Mouse (Mus musculus) ES-Bruce4 (cell line): ENCODE results near the gene Ascl2.

Experiments
- CTCF ChIP-seq: IDR thresholded peaks from one replicate; pipeline ENCODE4 v1.8.1; 2011; ENCODE audit warnings: low read depth, low read length
- EP300 ChIP-seq: IDR thresholded peaks from 2 replicates; pipeline ENCODE4 v1.6.1; 2011; ENCODE audit warnings: low read depth, low read length; ENCODE audit not compliant: insufficient read depth

DNA sequence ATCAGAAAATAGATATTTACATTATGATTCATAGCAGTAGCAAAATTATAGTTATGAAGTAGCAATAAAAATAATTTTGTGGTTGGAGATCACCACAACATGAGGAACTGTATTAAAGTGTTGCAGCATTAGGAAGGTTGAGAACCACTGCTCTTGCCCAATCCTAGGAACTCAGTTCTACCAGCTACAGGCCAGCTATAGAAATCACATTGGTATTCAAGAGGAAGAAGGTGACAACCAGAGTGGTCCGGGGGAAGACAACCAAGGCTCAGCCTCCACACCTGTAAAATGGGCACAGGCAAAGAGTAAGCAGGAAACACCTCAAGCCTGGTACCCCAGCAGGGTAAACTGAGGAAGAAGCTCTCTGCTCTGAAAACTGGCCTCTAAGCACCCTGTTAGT, 10.2 kb downstream of the Ascl2 start:
- TF ChIP-seq CTCF = no peak
- TF ChIP-seq EP300 = no peak
